Mouse (Mus musculus): Measurements from ENCODE around the gene Krcc1.

The Krcc1 gene

GRCm38 (mm10) chr6:71271389-71272315 is at the start of gene Krcc1:
Krcc1 (plus strand) TSS chr6:71271677.
- DNase-seq (ENCODE audit: low spot score in 2 of 2) = peak; percentile 95 to 97

DNA sequence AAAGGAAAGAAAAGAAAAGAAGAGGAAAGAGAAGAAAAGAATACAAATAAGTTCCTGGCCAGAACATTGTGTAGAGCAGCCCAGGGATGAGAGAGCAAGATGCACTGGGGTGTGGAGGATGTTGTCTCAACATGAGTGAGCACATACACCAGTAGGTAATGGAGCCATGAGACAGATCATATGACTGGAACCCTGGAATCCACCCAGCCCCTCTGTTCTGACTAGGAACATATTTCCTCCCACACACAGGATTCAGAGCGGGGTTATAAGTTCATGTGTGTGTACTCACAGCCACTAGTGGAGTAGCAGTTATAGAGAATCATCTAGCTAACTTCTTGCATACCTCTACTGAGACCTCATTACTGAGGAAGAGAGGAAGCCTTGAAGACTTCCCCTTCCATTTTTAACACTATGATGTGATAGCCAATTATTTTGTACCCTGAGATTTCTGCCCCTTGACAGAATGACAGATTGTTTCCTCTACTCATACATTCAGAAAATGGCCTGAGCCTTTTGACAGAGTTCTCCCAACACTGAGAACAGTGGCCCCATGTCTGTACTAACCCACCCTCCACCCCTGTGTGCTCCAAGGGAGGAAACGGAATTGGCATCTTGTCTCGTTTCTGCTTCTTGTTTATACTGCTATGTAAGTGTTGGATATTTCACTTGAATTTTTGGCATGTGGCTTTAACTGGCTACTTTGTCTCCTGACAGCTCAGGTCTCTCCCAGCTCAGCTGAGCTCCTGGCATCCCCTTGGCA is 47.1 kb upstream of the Krcc1 start:
- no peak for DNase-seq (ENCODE audit: low spot score in 2 of 2)

GRCm38 (mm10) chr6:71226544-71226943 is 44.9 kb upstream of the Krcc1 start:
- no peak for DNase-seq (ENCODE audit: low spot score in 2 of 2)

- DNase-seq (ENCODE audit: low spot score in 2 of 2) = no peak
Observed at GRCm38 (mm10) chr6:71227157-71227770, 44.2 kb upstream of the Krcc1 start.

DNA sequence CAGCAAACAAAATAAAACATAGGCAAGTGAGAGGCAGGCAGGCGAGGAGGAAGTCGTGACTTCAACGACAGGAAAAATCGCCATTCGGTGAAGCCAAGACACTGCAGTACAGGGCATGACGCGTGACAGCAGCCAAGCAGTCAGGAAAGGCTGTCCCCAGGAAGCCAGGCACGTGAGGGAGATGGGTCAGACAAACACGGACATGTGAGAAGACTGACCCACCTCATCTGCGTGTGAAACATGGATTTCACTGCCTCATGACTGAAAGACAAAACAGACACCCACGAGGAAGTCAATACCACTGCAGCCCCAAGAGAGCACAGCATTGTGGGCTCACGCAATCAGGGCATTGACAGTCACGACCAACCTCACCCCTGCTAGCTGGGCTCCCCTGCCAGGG is 36.4 kb upstream of the Krcc1 start:
- DNase-seq (ENCODE audit: low spot score in 2 of 2) = no peak

DNA sequence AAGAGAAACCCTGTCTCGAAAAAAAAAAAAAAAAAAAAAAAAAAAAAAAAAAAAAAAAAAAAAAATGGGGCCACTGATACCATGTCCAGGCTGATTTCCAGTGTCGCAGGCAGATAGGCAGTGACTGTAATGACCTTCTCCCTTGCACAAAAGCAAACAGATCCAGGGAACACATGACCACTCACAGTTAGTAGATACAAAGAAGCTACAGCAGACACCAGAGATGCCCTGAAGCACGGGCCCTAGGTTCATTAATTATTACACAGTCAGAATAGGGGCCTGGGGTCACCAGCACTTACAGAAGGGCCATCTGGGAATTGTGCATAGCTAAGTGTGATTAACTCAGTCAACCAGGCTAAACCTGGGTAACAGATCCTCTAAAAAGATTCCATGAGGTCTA is 35.5 kb upstream of the Krcc1 start:
- no peak for DNase-seq (ENCODE audit: low spot score in 2 of 2)

GRCm38 (mm10) chr6:71236506-71236905 is 35.0 kb upstream of the Krcc1 start:
- no peak for DNase-seq (ENCODE audit: low spot score in 2 of 2)

DNA sequence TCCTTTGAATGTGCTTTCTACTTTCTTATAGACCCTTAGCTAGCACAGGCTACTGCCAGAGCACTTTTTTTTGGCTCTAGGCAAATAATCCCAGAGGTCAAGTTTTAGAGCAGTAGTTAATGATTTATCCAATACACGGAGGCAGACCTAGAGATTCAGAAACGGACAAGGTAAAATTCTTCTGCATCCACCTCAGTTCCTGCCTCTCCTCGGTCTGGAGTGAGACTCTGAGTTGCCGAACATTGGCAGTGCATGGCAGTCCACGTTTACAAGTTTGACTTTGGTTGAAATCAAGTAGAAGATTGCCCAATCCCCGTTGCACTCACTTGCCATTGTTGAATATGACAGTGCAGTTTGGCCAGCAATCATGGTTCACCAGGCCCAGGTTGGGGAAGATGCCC is 34.4 kb upstream of the Krcc1 start:
- no peak for DNase-seq (ENCODE audit: low spot score in 2 of 2)

DNA sequence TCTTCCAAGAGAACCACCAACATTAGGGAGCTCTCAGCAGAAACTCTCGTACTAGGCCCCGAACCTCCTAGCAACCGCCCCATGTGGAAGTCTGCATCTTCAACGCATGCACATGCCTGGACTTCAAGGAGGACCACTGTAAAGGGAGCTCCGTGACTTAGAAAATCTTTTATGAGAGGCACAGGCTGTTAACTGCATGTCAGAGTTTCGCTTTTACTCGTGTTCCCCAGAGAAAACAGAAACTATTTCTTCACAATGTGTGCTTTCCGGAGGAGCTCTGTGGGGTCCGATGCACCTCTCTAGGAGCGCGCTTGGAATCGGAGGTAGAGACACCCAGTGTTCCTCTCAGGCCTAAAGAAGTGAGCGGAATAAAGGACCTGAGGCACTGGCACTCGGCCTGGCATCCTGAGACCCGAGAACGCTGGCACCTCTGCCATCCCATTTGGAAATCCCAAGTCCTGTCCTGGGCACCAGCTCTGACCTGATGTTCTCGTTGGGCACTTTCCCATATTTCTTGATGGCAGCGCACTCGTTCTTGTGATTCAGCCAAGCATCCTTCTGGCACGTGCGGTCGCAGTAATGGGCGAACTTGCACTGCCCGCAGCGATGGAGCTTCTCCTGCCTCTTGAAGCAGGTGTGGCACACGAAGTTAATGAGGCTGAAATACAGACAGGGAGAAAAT is 32.3 kb upstream of the Krcc1 start:
- DNase-seq (ENCODE audit: low spot score in 2 of 2) = no peak

GRCm38 (mm10) chr6:71240831-71241230 is 30.6 kb upstream of the Krcc1 start:
- no peak for DNase-seq (ENCODE audit: low spot score in 2 of 2)

DNA sequence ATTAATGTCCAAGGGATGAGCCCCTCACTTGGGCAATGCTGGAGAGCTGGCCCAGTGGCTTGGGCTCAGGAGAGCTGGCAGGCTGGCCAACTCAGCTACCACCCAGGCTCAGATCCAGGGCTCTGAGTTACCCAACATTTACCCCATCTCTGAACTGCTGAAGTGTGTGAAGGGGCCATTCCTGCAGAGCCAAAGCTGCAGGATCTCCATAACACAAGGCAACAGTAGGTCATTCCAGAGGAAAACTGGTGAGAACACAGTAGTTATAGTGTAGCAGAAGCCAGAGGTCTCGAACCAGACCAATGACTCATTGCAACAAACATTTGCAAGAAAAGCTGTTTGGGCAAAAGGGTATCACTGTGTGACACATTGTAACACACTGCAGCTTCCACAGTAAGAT is 28.7 kb upstream of the Krcc1 start:
- no peak for DNase-seq (ENCODE audit: low spot score in 2 of 2)

DNA sequence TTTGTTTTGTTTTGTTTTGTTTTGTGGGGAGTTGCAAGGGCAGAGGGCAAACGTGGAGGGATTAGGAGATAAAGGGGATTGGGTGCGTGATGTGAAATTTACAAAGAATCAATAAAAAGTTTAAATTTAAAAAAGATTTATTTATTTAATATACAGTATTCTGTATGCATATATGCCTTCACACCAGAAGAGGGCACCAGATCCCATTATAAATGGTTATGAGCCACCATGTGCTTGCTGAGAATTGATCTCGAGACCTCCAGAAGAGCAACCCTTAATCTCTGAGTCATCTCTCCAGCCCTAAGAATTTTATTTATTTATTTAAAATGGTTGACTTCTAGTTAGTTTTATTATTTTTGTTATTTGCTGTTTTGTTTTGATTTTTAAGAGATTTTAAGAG is 28.2 kb upstream of the Krcc1 start:
- DNase-seq (ENCODE audit: low spot score in 2 of 2) = no peak

- no peak for DNase-seq (ENCODE audit: low spot score in 2 of 2)
Observed at GRCm38 (mm10) chr6:71248420-71248819, 23.1 kb upstream of the Krcc1 start.

- DNase-seq (ENCODE audit: low spot score in 2 of 2) = no peak
Observed at GRCm38 (mm10) chr6:71249615-71250014, 21.9 kb upstream of the Krcc1 start.

GRCm38 (mm10) chr6:71250951-71251350 is 20.5 kb upstream of the Krcc1 start:
- no peak for DNase-seq (ENCODE audit: low spot score in 2 of 2)

- DNase-seq (ENCODE audit: low spot score in 2 of 2) = no peak
Observed at GRCm38 (mm10) chr6:71254456-71254855, 17.0 kb upstream of the Krcc1 start.

DNA sequence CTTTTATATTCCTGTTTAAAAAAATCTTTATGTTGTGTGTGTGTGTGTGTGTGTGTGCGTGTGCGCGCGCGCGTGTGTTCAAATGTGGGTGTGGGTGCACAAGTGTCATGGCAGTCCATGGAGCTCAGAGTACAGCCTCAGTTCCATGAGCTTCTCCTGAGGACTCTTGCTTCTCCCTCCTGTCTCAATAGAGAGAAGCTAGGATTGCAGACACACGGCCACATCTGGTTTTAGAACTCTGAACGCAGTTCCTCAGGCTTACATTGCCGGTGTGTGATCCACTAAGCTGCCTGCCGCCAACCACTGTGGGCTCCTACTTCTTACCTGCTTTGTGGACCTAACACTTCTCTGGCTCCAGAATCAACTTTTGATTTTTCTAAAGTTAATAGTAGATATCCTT is 15.3 kb upstream of the Krcc1 start:
- DNase-seq (ENCODE audit: low spot score in 2 of 2) = no peak

DNA sequence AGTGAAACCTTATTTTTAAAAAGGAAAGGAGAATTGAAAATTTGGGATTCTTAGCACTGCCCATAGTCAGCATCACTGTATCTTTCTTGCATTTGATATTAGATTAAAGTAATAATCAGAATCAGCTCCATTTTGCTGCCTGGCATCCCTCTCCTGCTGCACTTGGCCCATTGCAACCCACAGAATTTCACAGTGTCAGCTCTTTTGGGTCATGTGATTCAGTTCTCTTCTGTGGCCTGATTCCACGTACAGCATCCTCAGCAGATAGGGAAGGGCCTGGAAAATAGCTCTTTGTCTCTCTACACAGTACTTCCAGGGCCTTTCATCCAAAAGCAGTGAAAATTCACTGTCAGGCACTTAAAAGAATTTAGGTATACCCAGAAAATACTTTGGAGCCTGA is 14.1 kb upstream of the Krcc1 start:
- no peak for DNase-seq (ENCODE audit: low spot score in 2 of 2)

DNA sequence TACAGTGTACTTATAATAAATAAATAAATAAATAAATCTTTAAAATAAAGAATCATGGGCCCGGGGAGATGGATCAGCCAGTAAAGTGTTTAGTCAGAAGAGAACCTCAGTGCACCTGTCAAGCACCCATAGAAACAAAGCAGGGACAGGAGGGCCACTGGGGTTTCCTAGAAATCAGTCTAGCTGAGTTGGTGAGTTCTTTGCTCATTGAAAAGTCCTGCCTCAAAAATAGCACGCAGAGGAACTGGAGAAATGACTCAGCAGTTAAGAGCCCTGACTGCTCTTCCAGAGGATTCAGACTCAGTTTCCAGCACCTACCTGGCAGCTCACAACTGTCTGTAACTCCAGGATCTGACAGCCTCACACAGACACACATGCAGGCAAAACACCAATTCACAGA is 12.9 kb upstream of the Krcc1 start:
- no peak for DNase-seq (ENCODE audit: low spot score in 2 of 2)

GRCm38 (mm10) chr6:71259166-71259565 is 12.3 kb upstream of the Krcc1 start:
- no peak for DNase-seq (ENCODE audit: low spot score in 2 of 2)

GRCm38 (mm10) chr6:71260051-71260640 is 11.3 kb upstream of the Krcc1 start:
- no peak for DNase-seq (ENCODE audit: low spot score in 2 of 2)

GRCm38 (mm10) chr6:71261060-71261459 is 10.4 kb upstream of the Krcc1 start:
- DNase-seq (ENCODE audit: low spot score in 2 of 2) = no peak

Data from left cerebral cortex, adult 9 months (tissue).